Mouse (Mus musculus) layer of hippocampus, adult 2 months (tissue): ENCODE measurements at regions not wholly inside any gene's neighbourhood (a gene's known extent, or its start where the extent isn't known, plus 50 kb on each side); places are given as distances from the start of the nearest gene placed in this dataset.
A peak's percentile ranks its signal among the peaks of the same experiment; 100 is the strongest.

ENCODE experiments used
- DNase-seq, 2 experiments: peaks; one replicate each; pipeline ENCODE4 v3.0.0; 2022; ENCODE audit warnings: low spot score in 2 of 2
- H3K27ac ChIP-seq: fragments of 200-600 bp; 2 replicates; pipeline ENCODE4 v1.8.1; 2022
- H3K4me3 ChIP-seq: fragments of 200-600 bp; 2 replicates; pipeline ENCODE4 v1.8.1; 2022; ENCODE audit warnings: mild to moderate bottlenecking
- CTCF ChIP-seq: fragments of 200-600 bp; conservative IDR thresholded peaks from 2 replicates; pipeline ENCODE4 v1.8.1; 2022; ENCODE audit warnings: antibody characterized with exemption, mild to moderate bottlenecking, moderate library complexity

GRCm38 (mm10) chr2:170220871-170221369 is 73.0 kb upstream of the Zfp217 start:
- H3K4me3 ChIP-seq: peak overlapping the region; percentile 45
- DNase-seq: peak; percentile 20 to 34
- peak overlapping the region; percentile 86 for H3K27ac ChIP-seq
- no peak for TF ChIP-seq CTCF

- peak overlapping the region; percentile 45 for H3K4me3 ChIP-seq
- DNase-seq: no peak
- no peak for TF ChIP-seq CTCF
- peak overlapping the region; percentile 86 for H3K27ac ChIP-seq
Measured at GRCm38 (mm10) chr2:170220443-170220842, 72.5 kb upstream of the Zfp217 start.

- no peak for DNase-seq
- H3K4me3 ChIP-seq: peak overlapping the region; percentile 44
- TF ChIP-seq CTCF: no peak
- H3K27ac ChIP-seq: peak overlapping the region; percentile 86
Measured at GRCm38 (mm10) chr2:170219611-170220401, 71.9 kb upstream of the Zfp217 start.

GRCm38 (mm10) chr2:170219161-170219581 is 71.3 kb upstream of the Zfp217 start:
- H3K4me3 ChIP-seq: peak overlapping the region; percentile 44
- peak overlapping the region; percentile 86 for H3K27ac ChIP-seq
- no peak for TF ChIP-seq CTCF
- DNase-seq: no peak

- Histone ChIP-seq H3K4me3 (peak overlapping the region; percentile 40), H3K27ac (peak overlapping the region; percentile 86; the same call in 1 of the 2 replicates)
- DNase-seq: peak; percentile 51 to 53
- peak; percentile 70 for TF ChIP-seq CTCF
Measured at GRCm38 (mm10) chr2:170218230-170219044, 70.5 kb upstream of the Zfp217 start.

GRCm38 (mm10) chr2:170216311-170216710 is 68.4 kb upstream of the Zfp217 start:
- Histone ChIP-seq H3K27ac (no peak overlapping the region), H3K4me3 (no peak overlapping the region)
- no peak for TF ChIP-seq CTCF
- no peak for DNase-seq

GRCm38 (mm10) chr2:170209121-170209520 is 61.2 kb upstream of the Zfp217 start:
- TF ChIP-seq CTCF: no peak
- no peak for DNase-seq
- Histone ChIP-seq H3K27ac (no peak overlapping the region), H3K4me3 (no peak overlapping the region)

GRCm38 (mm10) chr2:170207878-170208277 is 60.0 kb upstream of the Zfp217 start:
- no peak overlapping the region for H3K27ac ChIP-seq
- no peak for DNase-seq
- H3K4me3 ChIP-seq: no peak overlapping the region
- peak; percentile 32; the same call in 1 of the 2 replicates for TF ChIP-seq CTCF

GRCm38 (mm10) chr2:170207395-170207794 is 59.5 kb upstream of the Zfp217 start:
- Histone ChIP-seq H3K4me3 (no peak overlapping the region), H3K27ac (no peak overlapping the region)
- DNase-seq: no peak
- TF ChIP-seq CTCF: no peak

- no peak overlapping the region for H3K27ac ChIP-seq
- TF ChIP-seq CTCF: no peak
- DNase-seq: no peak
- no peak overlapping the region for H3K4me3 ChIP-seq
Measured at GRCm38 (mm10) chr2:170206870-170207269, 59.0 kb upstream of the Zfp217 start.

- DNase-seq: no peak
- no peak overlapping the region for H3K27ac ChIP-seq
- H3K4me3 ChIP-seq: no peak overlapping the region
- no peak for TF ChIP-seq CTCF
Measured at GRCm38 (mm10) chr2:170206442-170206754, 58.5 kb upstream of the Zfp217 start.

GRCm38 (mm10) chr2:170205591-170206441 is 57.9 kb upstream of the Zfp217 start:
- no peak for TF ChIP-seq CTCF
- DNase-seq: no peak
- H3K27ac ChIP-seq: 0 out of 2 replicates have a peak overlapping the region, but pooled peaks have one; percentile 36
- peak overlapping the region; percentile 44 for H3K4me3 ChIP-seq
